Mouse (Mus musculus) liver, adult 2 months (tissue): ENCODE data around the gene Prtg.
A peak's percentile ranks its signal among the peaks of the same experiment; 100 is the strongest.

Experiments used
- CTCF ChIP-seq: fragments of 200-500 bp; IDR thresholded peaks from 2 replicates; pipeline ENCODE4 v1.5.1; 2011; ENCODE audit warnings: low read depth, low read length, control low read depth
- POLR2A ChIP-seq: fragments of 200-500 bp; IDR thresholded peaks from 2 replicates; pipeline ENCODE4 v1.6.1; 2011; ENCODE audit warnings: low read length, control low read depth; ENCODE audit not compliant: insufficient read depth; ENCODE audit errors: extremely low read depth

GRCm38 (mm10) chr9:72894796-72895352 lies 88.2 kb downstream of the Prtg start:
- TF ChIP-seq POLR2A (no peak), CTCF (peak; percentile 19)
